Mouse (Mus musculus) stomach, postnatal 0 days (tissue): ENCODE results near the gene Zfp687. TPM values are rescaled to one million over a fixed set of nuclear protein-coding genes. Genes with fewer than 3 reads are reported as not detected.
"Not testable (repeated sequence)": the region's sequence is repeated elsewhere in the genome, so short reads cannot be mapped to it uniquely, and the experiment has no call there.

Experiments
- ATAC-seq: fragments of 200-750 bp; cut with Nextera tagmentation; 2 replicates; pipeline ENCODE4 v1.8.0; 2017; ENCODE audit not compliant: low FRiP score, low TSS enrichment
- DNase-seq: peaks from one replicate; pipeline ENCODE4 v3.0.0-alpha.2; 2016; ENCODE audit warnings: low spot score
- H3K27ac ChIP-seq: fragments of 300-500 bp; sonication (generic); replicated peaks from 2 replicates; pipeline ENCODE4 v1.5.1; 2014; ENCODE audit warnings: mild to moderate bottlenecking, control low read depth
- H3K27me3 ChIP-seq: fragments of 300-500 bp; sonication (generic); 2 replicates; pipeline ENCODE4 v1.6.1; 2014; ENCODE audit warnings: low read length; ENCODE audit not compliant: control insufficient read depth, insufficient read depth
- H3K36me3 ChIP-seq: fragments of 300-500 bp; sonication (generic); 2 replicates; pipeline ENCODE4 v1.6.1; 2014; ENCODE audit warnings: low read length, mixed read lengths; ENCODE audit not compliant: control insufficient read depth, insufficient read depth
- H3K4me1 ChIP-seq: fragments of 300-500 bp; sonication (generic); replicated peaks from 2 replicates; pipeline ENCODE4 v1.6.1; 2014; ENCODE audit warnings: antibody characterized with exemption; ENCODE audit not compliant: control insufficient read depth, insufficient read depth
- H3K4me2 ChIP-seq: fragments of 300-500 bp; sonication (generic); replicated peaks from 2 replicates; pipeline ENCODE4 v1.6.1; 2014; ENCODE audit warnings: low read depth, mild to moderate bottlenecking, control low read depth, moderate library complexity
- H3K4me3 ChIP-seq: fragments of 300-500 bp; sonication (generic); 2 replicates; pipeline ENCODE4 v1.5.1; 2014; ENCODE audit warnings: low read depth, low read length, control low read depth
- H3K9ac ChIP-seq: fragments of 300-500 bp; sonication (generic); 2 replicates; pipeline ENCODE4 v1.6.1; 2014; ENCODE audit warnings: mild to moderate bottlenecking, low read length, control low read depth, mixed read lengths
- H3K9me3 ChIP-seq: fragments of 300-500 bp; sonication (generic); 2 replicates; pipeline ENCODE4 v1.6.1; 2016; ENCODE audit warnings: low read length; ENCODE audit not compliant: control insufficient read depth
- CTCF ChIP-seq: IDR thresholded peaks from 2 replicates; pipeline ENCODE4 v1.5.1; 2016; ENCODE audit warnings: antibody characterized with exemption, low read depth, mild to moderate bottlenecking, moderate library complexity
- EP300 ChIP-seq: optimal IDR thresholded peaks from 2 replicates; pipeline ENCODE3; 2016; ENCODE audit warnings: antibody characterized with exemption
- WGBS: fragments of 180-500 bp; shearing (Covaris S2); extraction: QIAGEN DNeasy Blood & Tissue Kit; methylation state at CpG from one replicate; pipeline ENCODE4 v1.1.7; 2014; 5-methylcytosine and 5-hydroxymethylcytosine counted together
- polyA plus RNA-seq: library from polyadenylated mRNA; unstranded; fragments of >200 nt; fragmentation: Nextera tagmentation; extraction: Ambion mirVana; gene quantifications from 2 replicates; pipeline ENCODE4 v1.2.1, GENCODE M21; 2015

Gene Zfp687
- polyA plus RNA-seq, 1 experiment from 2014 or later = 8.2 TPM

DNA sequence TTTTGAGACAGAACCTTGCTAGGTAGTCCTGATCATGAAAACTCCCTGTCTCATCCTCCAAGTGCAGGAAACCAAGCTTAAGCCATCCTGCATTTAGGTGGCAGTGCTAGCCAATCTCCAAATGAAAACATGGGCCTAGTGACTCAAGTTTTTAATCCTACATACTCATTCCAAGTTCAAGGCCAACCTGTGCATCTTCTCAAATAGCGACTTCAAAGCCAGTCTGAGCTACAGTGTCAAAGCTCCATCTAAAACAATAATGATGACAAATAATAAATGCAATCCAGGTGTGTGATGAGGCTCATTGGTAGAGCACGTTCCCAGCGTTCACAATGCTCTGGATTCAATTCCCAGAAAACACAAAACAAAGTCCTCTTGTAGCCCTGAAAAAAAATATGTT lies 26.4 kb upstream of the Zfp687 start:
- Histone ChIP-seq H3K4me1 (0 out of 2 replicates have a peak, but pooled peaks cover 3% of the 10 kb centered on the region), H3K9ac (peak overlapping the region; percentile 93), H3K4me3 (peak overlapping the region; percentile 83), H3K36me3 (no peaks in the 10 kb centered on the region), H3K27ac (no peak overlapping the region), H3K27me3 (no peaks in the 10 kb centered on the region), H3K9me3 (no peaks in the 10 kb centered on the region), H3K4me2 (peak overlapping the region; percentile 59)
- DNase-seq = no peak
- no peak for ATAC-seq
- TF ChIP-seq CTCF (no peak), EP300 (no peak)
- 12% methylated on average over 3 of the region's 3 CpGs for WGBS

DNA sequence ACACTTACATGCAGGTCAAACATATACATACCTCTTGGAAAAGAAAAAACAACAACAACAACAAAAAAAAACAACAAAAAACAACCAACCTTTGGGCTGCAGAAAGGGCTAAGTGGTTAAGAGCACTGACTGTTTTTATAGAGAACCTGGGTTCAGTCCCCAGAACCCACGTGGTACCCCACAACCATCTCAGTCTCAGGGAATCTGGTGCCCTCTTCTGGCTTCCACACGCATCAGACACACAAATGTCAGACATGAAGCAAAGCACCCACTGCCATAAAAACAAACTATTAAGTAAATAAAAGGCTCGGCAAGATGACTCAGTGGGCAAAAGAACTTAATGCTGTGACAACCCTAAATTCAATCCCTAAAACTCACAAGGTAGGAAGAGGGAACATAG lies 14.7 kb upstream of the Zfp687 start:
- Histone ChIP-seq H3K4me2 (no peak overlapping the region), H3K9me3 (no peaks in the 10 kb centered on the region), H3K4me3 (no peak overlapping the region), H3K9ac (no peak overlapping the region), H3K27ac (no peak overlapping the region), H3K4me1 (no peaks in the 10 kb centered on the region), H3K36me3 (peaks cover 27% of the 10 kb centered on the region), H3K27me3 (no peaks in the 10 kb centered on the region)
- ATAC-seq (no peak), DNase-seq (no peak)
- WGBS = 61% methylated on average over 3 of the region's 3 CpGs
- peak; percentile 52 for TF ChIP-seq CTCF
- no peak for TF ChIP-seq EP300

DNA sequence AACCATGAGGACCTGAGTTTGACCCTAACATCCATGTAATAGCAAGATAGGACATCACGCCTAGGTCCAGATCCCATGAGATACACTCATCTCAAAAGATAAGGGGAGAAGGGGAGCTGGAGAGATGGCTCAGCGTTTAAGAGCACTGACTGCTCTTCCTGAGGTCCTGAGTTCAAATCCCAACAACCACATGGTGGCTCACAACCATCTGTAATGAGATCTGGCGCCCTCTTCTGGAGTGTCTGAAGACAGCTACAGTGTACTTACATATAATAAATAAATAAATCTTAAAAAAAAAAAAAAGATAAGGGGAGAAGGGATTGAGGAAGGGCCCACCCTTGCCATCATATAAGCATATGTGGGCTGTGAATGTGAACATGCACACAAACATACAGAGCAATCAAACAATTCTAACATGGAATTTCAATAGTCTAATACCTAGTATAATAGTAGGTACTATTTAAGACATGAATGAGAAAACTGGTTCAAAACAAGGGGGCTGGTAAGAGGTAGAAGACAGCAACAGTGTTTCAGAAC lies 14.1 kb upstream of the Zfp687 start:
- not testable (repeated sequence) for H3K4me1 ChIP-seq, H3K4me2 ChIP-seq, H3K9me3 ChIP-seq, DNase-seq, ATAC-seq, H3K27me3 ChIP-seq, H3K9ac ChIP-seq, H3K4me3 ChIP-seq
- H3K36me3 ChIP-seq = peaks cover 22% of the 10 kb centered on the region
- 76% methylated on average over 3 of the region's 3 CpGs for WGBS
- H3K27ac ChIP-seq = 0 out of 2 replicates have a peak overlapping the region, but pooled peaks have one; percentile 46
- TF ChIP-seq CTCF = peak; percentile 26; the same call in 1 of the 2 replicates

DNA sequence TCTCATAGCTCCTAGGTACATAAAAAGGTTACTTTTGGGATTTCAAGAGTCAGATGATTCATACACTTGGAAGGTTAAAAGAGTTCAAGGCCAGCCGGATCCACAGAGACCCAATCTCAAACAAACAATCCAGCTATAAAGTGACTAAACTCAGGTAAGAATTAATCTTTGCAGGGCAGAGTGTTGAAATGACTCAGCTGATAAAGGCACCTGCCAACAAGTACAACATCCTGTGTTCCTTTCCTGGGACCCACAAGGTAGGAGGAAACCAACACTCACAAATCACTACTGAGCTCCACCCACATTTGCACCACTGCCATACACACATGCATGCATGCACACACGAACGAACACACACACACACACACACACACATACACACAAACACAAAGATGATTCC lies 13.4 kb upstream of the Zfp687 start:
- Histone ChIP-seq H3K4me3 (no peak overlapping the region), H3K4me2 (no peak overlapping the region), H3K27ac (0 out of 2 replicates have a peak overlapping the region, but pooled peaks have one; percentile 46), H3K9ac (no peak overlapping the region), H3K27me3 (no peaks in the 10 kb centered on the region), H3K36me3 (peaks cover 19% of the 10 kb centered on the region), H3K4me1 (no peaks in the 10 kb centered on the region), H3K9me3 (no peaks in the 10 kb centered on the region)
- DNase-seq (peak; percentile 60), ATAC-seq (peak; percentile 86)
- no peak for TF ChIP-seq CTCF
- no peak for TF ChIP-seq EP300
- 52% methylated on average over 3 of the region's 3 CpGs for WGBS

DNA sequence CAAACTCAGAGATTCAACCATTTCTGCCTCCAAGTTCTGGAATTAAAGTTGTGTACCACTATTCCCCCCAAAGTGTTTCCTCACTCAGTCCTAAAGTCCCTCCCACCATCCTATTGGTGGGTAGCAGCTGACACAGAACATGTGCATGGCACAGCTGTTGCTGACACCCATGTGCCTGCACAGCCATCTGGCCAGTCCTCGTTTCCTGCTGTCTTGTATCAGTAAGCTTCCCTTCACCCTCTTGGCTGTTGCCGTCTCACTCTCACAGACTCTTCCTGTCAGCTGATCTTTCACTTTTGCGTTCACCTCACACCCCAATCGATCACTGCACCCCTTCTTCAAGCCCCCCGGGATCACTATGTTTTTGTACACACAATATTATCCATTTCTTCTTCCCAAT lies 12.5 kb upstream of the Zfp687 start:
- DNase-seq = no peak

DNA sequence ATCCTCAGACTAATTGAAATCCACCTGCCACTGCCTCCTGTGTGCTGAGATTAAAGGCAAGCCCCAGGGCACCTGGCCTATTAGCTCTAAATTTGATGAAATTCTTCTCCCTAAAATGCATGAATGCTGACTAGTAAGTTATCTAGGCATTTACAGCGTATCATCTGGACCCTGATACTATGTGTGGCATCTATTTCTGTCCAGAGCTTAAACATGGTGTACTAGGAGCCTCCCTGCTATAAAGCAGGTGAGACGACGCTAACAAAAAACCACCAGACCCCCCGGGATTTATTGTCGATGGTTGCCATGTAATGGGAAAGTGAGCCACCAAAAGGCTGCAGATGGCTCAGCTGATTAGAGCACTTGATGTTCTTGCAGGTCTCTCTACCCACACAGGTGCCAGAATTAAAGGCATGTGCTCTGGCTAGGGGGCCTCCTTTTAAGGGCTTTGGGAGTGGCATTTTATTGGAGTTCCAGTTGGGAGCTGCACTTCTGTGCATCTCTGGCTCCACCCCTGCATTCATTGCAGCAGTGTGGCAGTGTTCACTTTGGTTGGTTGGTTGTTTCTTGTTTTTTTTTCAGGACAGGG lies 11.9 kb upstream of the Zfp687 start:
- Histone ChIP-seq H3K4me3 (no peak overlapping the region), H3K36me3 (peaks cover 10% of the 10 kb centered on the region; the same call in 1 of the 2 replicates), H3K27ac (no peak overlapping the region), H3K9me3 (no peaks in the 10 kb centered on the region), H3K4me2 (no peak overlapping the region), H3K27me3 (no peaks in the 10 kb centered on the region), H3K4me1 (no peaks in the 10 kb centered on the region), H3K9ac (no peak overlapping the region)
- DNase-seq (no peak), ATAC-seq (no peak)
- 68% methylated on average over 5 of the region's 5 CpGs for WGBS
- no peak for TF ChIP-seq EP300
- TF ChIP-seq CTCF = no peak

More for the DNA sequence above, 12.5 kb upstream of the Zfp687 start:
- Histone ChIP-seq H3K36me3 (peaks cover 11% of the 10 kb centered on the region), H3K4me3 (no peak overlapping the region), H3K9ac (no peak overlapping the region), H3K27ac (no peak overlapping the region; the same call in 1 of the 2 replicates), H3K4me1 (no peaks in the 10 kb centered on the region), H3K9me3 (no peaks in the 10 kb centered on the region), H3K4me2 (no peak overlapping the region), H3K27me3 (no peaks in the 10 kb centered on the region)
- peak; percentile 28; the same call in 1 of the 2 replicates for ATAC-seq
- 35% methylated on average over 5 of the region's 5 CpGs for WGBS
- TF ChIP-seq CTCF = no peak
- TF ChIP-seq EP300 = no peak
